Mouse (Mus musculus): ENCODE measurements around the gene Cacna1s. TPM values are rescaled to one million over a fixed set of nuclear protein-coding genes. Genes with fewer than 3 reads are reported as not detected.

Gene Cacna1s
- polyA plus RNA-seq, 1 experiment from 2014 or later = not detected

- H3K27ac ChIP-seq (ENCODE audit: low read length) = no peak overlapping the region
- ATAC-seq (ENCODE audit: insufficient number of reproducible peaks, insufficient read depth, low FRiP score, low read depth) = no peak
- WGBS = 55% methylated on average over 4 of the region's 4 CpGs
- H3K9ac ChIP-seq (replicated peaks; ENCODE audit: low read depth, low read length) = no peak overlapping the region
- no peak overlapping the region for H3K4me3 ChIP-seq (ENCODE audit: low read depth, low read length)
- no peaks in the 10 kb centered on the region for H3K9me3 ChIP-seq (ENCODE audit: control insufficient read depth, low read depth, low read length)
- H3K4me1 ChIP-seq (ENCODE audit: control insufficient read depth, insufficient read depth, low read length) = no peaks in the 10 kb centered on the region
- H3K36me3 ChIP-seq (ENCODE audit: control insufficient read depth, insufficient read depth, low read length) = no peaks in the 10 kb centered on the region
- no peaks in the 10 kb centered on the region for H3K27me3 ChIP-seq (ENCODE audit: control insufficient read depth, insufficient read depth, low read length)
- no peak overlapping the region for H3K4me2 ChIP-seq (replicated peaks; ENCODE audit: low read depth, low read length)
Observed at GRCm38 (mm10) chr1:136104741-136105140, 52.2 kb downstream of the Cacna1s start.

- Histone ChIP-seq H3K27me3 (ENCODE audit: control insufficient read depth, insufficient read depth, low read length) (no peaks in the 10 kb centered on the region), H3K4me3 (ENCODE audit: low read depth, low read length) (no peak overlapping the region), H3K9ac (replicated peaks; ENCODE audit: low read depth, low read length) (no peak overlapping the region), H3K4me2 (replicated peaks; ENCODE audit: low read depth, low read length) (no peak overlapping the region), H3K4me1 (ENCODE audit: control insufficient read depth, insufficient read depth, low read length) (no peaks in the 10 kb centered on the region), H3K27ac (ENCODE audit: low read length) (no peak overlapping the region), H3K36me3 (ENCODE audit: control insufficient read depth, insufficient read depth, low read length) (no peaks in the 10 kb centered on the region), H3K9me3 (ENCODE audit: control insufficient read depth, low read depth, low read length) (no peaks in the 10 kb centered on the region)
- no peak for ATAC-seq (ENCODE audit: insufficient number of reproducible peaks, insufficient read depth, low FRiP score, low read depth)
- WGBS = 82% methylated on average over 2 of the region's 2 CpGs
Observed at GRCm38 (mm10) chr1:136109464-136109863, 56.9 kb downstream of the Cacna1s start.

GRCm38 (mm10) chr1:136116183-136116582 lies 63.6 kb downstream of the Cacna1s start:
- H3K4me1 ChIP-seq (ENCODE audit: control insufficient read depth, insufficient read depth, low read length) = no peaks in the 10 kb centered on the region
- H3K9me3 ChIP-seq (ENCODE audit: control insufficient read depth, low read depth, low read length) = no peaks in the 10 kb centered on the region
- WGBS = 24% methylated on average over 3 of the region's 3 CpGs
- H3K27me3 ChIP-seq (ENCODE audit: control insufficient read depth, insufficient read depth, low read length) = no peaks in the 10 kb centered on the region
- no peak for ATAC-seq (ENCODE audit: insufficient number of reproducible peaks, insufficient read depth, low FRiP score, low read depth)
- no peak overlapping the region for H3K9ac ChIP-seq (replicated peaks; ENCODE audit: low read depth, low read length)
- no peak overlapping the region for H3K4me3 ChIP-seq (ENCODE audit: low read depth, low read length)
- H3K4me2 ChIP-seq (replicated peaks; ENCODE audit: low read depth, low read length) = no peak overlapping the region
- H3K36me3 ChIP-seq (ENCODE audit: control insufficient read depth, insufficient read depth, low read length) = no peaks in the 10 kb centered on the region
- H3K27ac ChIP-seq (ENCODE audit: low read length) = no peak overlapping the region

GRCm38 (mm10) chr1:136117069-136117468 lies 64.5 kb downstream of the Cacna1s start:
- Histone ChIP-seq H3K9ac (replicated peaks; ENCODE audit: low read depth, low read length) (no peak overlapping the region), H3K4me2 (replicated peaks; ENCODE audit: low read depth, low read length) (no peak overlapping the region), H3K36me3 (ENCODE audit: control insufficient read depth, insufficient read depth, low read length) (no peaks in the 10 kb centered on the region), H3K27me3 (ENCODE audit: control insufficient read depth, insufficient read depth, low read length) (no peaks in the 10 kb centered on the region), H3K27ac (ENCODE audit: low read length) (no peak overlapping the region), H3K4me3 (ENCODE audit: low read depth, low read length) (no peak overlapping the region), H3K4me1 (ENCODE audit: control insufficient read depth, insufficient read depth, low read length) (no peaks in the 10 kb centered on the region), H3K9me3 (ENCODE audit: control insufficient read depth, low read depth, low read length) (no peaks in the 10 kb centered on the region)
- WGBS = 85% methylated on average over 9 of the region's 9 CpGs
- no peak for ATAC-seq (ENCODE audit: insufficient number of reproducible peaks, insufficient read depth, low FRiP score, low read depth)

GRCm38 (mm10) chr1:136118875-136119274 lies 66.3 kb downstream of the Cacna1s start:
- no peaks in the 10 kb centered on the region for H3K27me3 ChIP-seq (ENCODE audit: control insufficient read depth, insufficient read depth, low read length)
- H3K4me2 ChIP-seq (replicated peaks; ENCODE audit: low read depth, low read length) = no peak overlapping the region
- no peak for ATAC-seq (ENCODE audit: insufficient number of reproducible peaks, insufficient read depth, low FRiP score, low read depth)
- no peak overlapping the region for H3K9ac ChIP-seq (replicated peaks; ENCODE audit: low read depth, low read length)
- H3K4me1 ChIP-seq (ENCODE audit: control insufficient read depth, insufficient read depth, low read length) = no peaks in the 10 kb centered on the region
- no peak overlapping the region for H3K27ac ChIP-seq (ENCODE audit: low read length)
- H3K9me3 ChIP-seq (ENCODE audit: control insufficient read depth, low read depth, low read length) = no peaks in the 10 kb centered on the region
- no peaks in the 10 kb centered on the region for H3K36me3 ChIP-seq (ENCODE audit: control insufficient read depth, insufficient read depth, low read length)
- 47% methylated on average over 8 of the region's 8 CpGs for WGBS
- H3K4me3 ChIP-seq (ENCODE audit: low read depth, low read length) = no peak overlapping the region

GRCm38 (mm10) chr1:136119571-136120262 lies 67.2 kb downstream of the Cacna1s start:
- 78% methylated on average over 7 of the region's 7 CpGs for WGBS
- no peak overlapping the region for H3K4me2 ChIP-seq (replicated peaks; ENCODE audit: low read depth, low read length)
- ATAC-seq (ENCODE audit: insufficient number of reproducible peaks, insufficient read depth, low FRiP score, low read depth) = no peak
- H3K36me3 ChIP-seq (ENCODE audit: control insufficient read depth, insufficient read depth, low read length) = no peaks in the 10 kb centered on the region
- no peak overlapping the region for H3K4me3 ChIP-seq (ENCODE audit: low read depth, low read length)
- H3K9ac ChIP-seq (replicated peaks; ENCODE audit: low read depth, low read length) = no peak overlapping the region
- H3K9me3 ChIP-seq (ENCODE audit: control insufficient read depth, low read depth, low read length) = no peaks in the 10 kb centered on the region
- no peak overlapping the region for H3K27ac ChIP-seq (ENCODE audit: low read length)
- no peaks in the 10 kb centered on the region for H3K27me3 ChIP-seq (ENCODE audit: control insufficient read depth, insufficient read depth, low read length)
- H3K4me1 ChIP-seq (ENCODE audit: control insufficient read depth, insufficient read depth, low read length) = no peaks in the 10 kb centered on the region

- Histone ChIP-seq H3K9ac (replicated peaks; ENCODE audit: low read depth, low read length) (no peak overlapping the region), H3K4me3 (ENCODE audit: low read depth, low read length) (no peak overlapping the region), H3K4me1 (ENCODE audit: control insufficient read depth, insufficient read depth, low read length) (no peaks in the 10 kb centered on the region), H3K9me3 (ENCODE audit: control insufficient read depth, low read depth, low read length) (no peaks in the 10 kb centered on the region), H3K36me3 (ENCODE audit: control insufficient read depth, insufficient read depth, low read length) (no peaks in the 10 kb centered on the region), H3K27ac (ENCODE audit: low read length) (no peak overlapping the region), H3K27me3 (ENCODE audit: control insufficient read depth, insufficient read depth, low read length) (no peaks in the 10 kb centered on the region), H3K4me2 (replicated peaks; ENCODE audit: low read depth, low read length) (no peak overlapping the region)
- WGBS = 52% methylated on average over 1 of the region's 1 CpGs
- ATAC-seq (ENCODE audit: insufficient number of reproducible peaks, insufficient read depth, low FRiP score, low read depth) = no peak
Observed at GRCm38 (mm10) chr1:136120263-136120603, 67.7 kb downstream of the Cacna1s start.

GRCm38 (mm10) chr1:136120785-136121184 lies 68.2 kb downstream of the Cacna1s start:
- Histone ChIP-seq H3K9me3 (ENCODE audit: control insufficient read depth, low read depth, low read length) (no peaks in the 10 kb centered on the region), H3K4me3 (ENCODE audit: low read depth, low read length) (no peak overlapping the region), H3K27me3 (ENCODE audit: control insufficient read depth, insufficient read depth, low read length) (no peaks in the 10 kb centered on the region), H3K36me3 (ENCODE audit: control insufficient read depth, insufficient read depth, low read length) (no peaks in the 10 kb centered on the region), H3K27ac (ENCODE audit: low read length) (no peak overlapping the region), H3K4me2 (replicated peaks; ENCODE audit: low read depth, low read length) (no peak overlapping the region), H3K4me1 (ENCODE audit: control insufficient read depth, insufficient read depth, low read length) (no peaks in the 10 kb centered on the region), H3K9ac (replicated peaks; ENCODE audit: low read depth, low read length) (no peak overlapping the region)
- WGBS = 44% methylated on average over 6 of the region's 6 CpGs
- no peak for ATAC-seq (ENCODE audit: insufficient number of reproducible peaks, insufficient read depth, low FRiP score, low read depth)

- Histone ChIP-seq H3K27me3 (ENCODE audit: control insufficient read depth, insufficient read depth, low read length) (no peaks in the 10 kb centered on the region), H3K4me2 (replicated peaks; ENCODE audit: low read depth, low read length) (no peak overlapping the region), H3K9ac (replicated peaks; ENCODE audit: low read depth, low read length) (no peak overlapping the region), H3K4me1 (ENCODE audit: control insufficient read depth, insufficient read depth, low read length) (0 out of 2 replicates have a peak, but pooled peaks cover 2% of the 10 kb centered on the region), H3K4me3 (ENCODE audit: low read depth, low read length) (no peak overlapping the region), H3K27ac (ENCODE audit: low read length) (no peak overlapping the region), H3K9me3 (ENCODE audit: control insufficient read depth, low read depth, low read length) (no peaks in the 10 kb centered on the region), H3K36me3 (ENCODE audit: control insufficient read depth, insufficient read depth, low read length) (no peaks in the 10 kb centered on the region)
- ATAC-seq (ENCODE audit: insufficient number of reproducible peaks, insufficient read depth, low FRiP score, low read depth) = no peak
- WGBS = 79% methylated on average over 8 of the region's 8 CpGs
Observed at GRCm38 (mm10) chr1:136122030-136122429, 69.5 kb downstream of the Cacna1s start.

Data from stomach, embryonic 14.5 days (tissue).